ENCODE assay signal across 21 mouse cellular contexts in the genomic region with DNA sequence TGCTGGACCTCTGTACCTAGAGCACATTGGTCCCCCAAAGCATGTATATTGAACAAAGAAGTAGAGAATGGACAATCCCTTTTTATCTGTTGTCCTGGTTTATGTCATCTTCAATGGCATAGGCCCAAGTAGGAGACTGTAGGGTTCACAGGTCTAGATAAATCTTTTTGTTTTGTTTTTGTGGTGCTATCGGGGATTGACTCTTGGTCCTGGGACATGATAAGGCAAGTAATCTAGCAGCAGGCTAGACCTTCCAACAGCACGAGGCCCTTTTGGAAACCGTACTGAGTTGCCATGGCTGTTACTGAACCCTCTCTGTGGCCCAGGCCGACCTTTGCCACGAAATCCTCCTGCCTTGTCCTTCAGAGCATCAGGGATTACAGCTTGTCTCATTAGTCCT.
"Had no signal": no experiment of that assay in that cellular context is flagged by ENCODE, and none has a peak within 500 bp of the region (broad histone marks: within the 10 kb centered on the region; RNA-seq: fewer than 3 reads in every experiment).

No protein-coding gene starts in this region.

- H3K9ac ChIP-seq: liver, embryonic 15.5 days; lung, embryonic 15.5 days; midbrain, embryonic 13.5 days; midbrain, embryonic 15.5 days; neural tube, embryonic 13.5 days; neural tube, embryonic 15.5 days had no signal

- H3K27me3 ChIP-seq: lung, embryonic 15.5 days; midbrain, embryonic 13.5 days; midbrain, embryonic 15.5 days; neural tube, embryonic 13.5 days; neural tube, embryonic 15.5 days had no signal

- H3K4me1 ChIP-seq: lung, embryonic 15.5 days; midbrain, embryonic 13.5 days; midbrain, embryonic 15.5 days; neural tube, embryonic 13.5 days; neural tube, embryonic 15.5 days had no signal

- H3K4me2 ChIP-seq: liver, embryonic 15.5 days; lung, embryonic 15.5 days; midbrain, embryonic 11.5 days; midbrain, embryonic 13.5 days; midbrain, embryonic 15.5 days; neural tube, embryonic 13.5 days; neural tube, embryonic 15.5 days had no signal

- H3K36me3 ChIP-seq: liver, embryonic 15.5 days; lung, embryonic 15.5 days; midbrain, embryonic 13.5 days; midbrain, embryonic 15.5 days; neural tube, embryonic 13.5 days; neural tube, embryonic 15.5 days had no signal

- H3K4me3 ChIP-seq: liver, embryonic 15.5 days; lung, embryonic 15.5 days; midbrain, embryonic 13.5 days; midbrain, embryonic 15.5 days; myocyte; neural tube, embryonic 13.5 days; neural tube, embryonic 15.5 days had no signal

- ATAC-seq: lung, postnatal 0 days; midbrain, embryonic 13.5 days; midbrain, embryonic 15.5 days had no signal

- H3K27ac ChIP-seq: liver, embryonic 15.5 days; lung, embryonic 15.5 days; macrophage; midbrain, embryonic 13.5 days; midbrain, embryonic 15.5 days; neural tube, embryonic 13.5 days; neural tube, embryonic 15.5 days had no signal

- H3K9me3 ChIP-seq: liver, embryonic 15.5 days; lung, embryonic 15.5 days; midbrain, embryonic 13.5 days; midbrain, embryonic 15.5 days; neural tube, embryonic 13.5 days; neural tube, embryonic 15.5 days had no signal

- DNase-seq: lung, adult 2 months; lung, postnatal 14 days; lung, postnatal 36 days; retina, postnatal 1 day; right cerebral cortex, adult 18-20 months; right cerebral cortex, postnatal 25 days; right cerebral cortex, postnatal 4 days; spleen, adult 18-20 months; thymus, adult 18-20 months; thymus, postnatal 14 days; thymus, postnatal 36 days had no signal
